Mouse (Mus musculus): ENCODE data around the gene Tmtc4. TPM values are rescaled to one million over a fixed set of nuclear protein-coding genes. Genes with fewer than 3 reads are reported as not detected.

The Tmtc4 gene
- polyA plus RNA-seq, 1 experiment from 2014 or later: 32.4 TPM

DNA sequence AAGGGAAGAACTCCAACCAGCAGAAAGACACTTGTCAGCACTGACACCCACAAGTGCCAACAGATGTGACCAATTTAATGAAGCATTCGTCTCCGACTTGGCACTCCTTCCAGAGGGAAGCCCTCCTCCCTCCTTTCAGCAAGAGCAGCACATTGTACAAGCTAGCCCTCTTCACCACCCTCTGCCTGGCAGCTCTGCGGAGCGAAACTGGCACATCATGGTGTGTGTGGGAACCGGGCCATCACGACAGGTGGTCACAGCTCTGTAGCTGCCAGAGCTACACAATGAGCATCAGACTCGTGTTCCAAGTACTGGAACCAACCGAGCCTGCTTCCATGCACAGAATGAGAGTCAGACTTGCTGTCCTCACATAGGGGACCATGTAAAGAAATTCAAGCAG, 25.9 kb downstream of the Tmtc4 start:
- WGBS: 58% methylated on average over 8 of the region's 8 CpGs
- peak; percentile 99 for ATAC-seq

DNA sequence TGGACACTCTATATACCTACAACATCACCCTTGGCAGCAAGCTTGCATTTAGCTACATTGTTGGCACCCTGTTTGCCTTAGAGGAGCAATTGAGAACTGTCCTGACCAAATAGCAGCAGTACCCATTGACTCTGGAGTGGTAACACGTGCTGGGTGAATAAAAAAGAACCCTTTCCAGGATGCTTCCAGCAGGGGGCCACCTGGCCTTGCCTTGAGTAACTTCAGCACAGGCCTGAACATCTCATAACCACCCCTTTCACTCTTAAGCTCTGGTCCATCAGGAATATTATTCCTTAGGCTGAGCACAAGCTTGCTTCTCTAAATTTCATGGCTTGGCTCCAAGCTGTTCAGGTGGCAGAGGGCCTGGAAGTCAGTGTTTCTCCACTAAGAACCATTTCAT, 30.5 kb downstream of the Tmtc4 start:
- Histone ChIP-seq H3K9me3 (replicated peaks) (no peaks in the 10 kb centered on the region), H3K27me3 (no peaks in the 10 kb centered on the region), H3K9ac (no peak overlapping the region), H3K4me1 (peaks cover 13% of the 10 kb centered on the region), H3K27ac (no peak overlapping the region), H3K4me2 (no peak overlapping the region), H3K4me3 (no peak overlapping the region), H3K36me3 (ENCODE audit: poor library complexity, severe bottlenecking) (0 out of 2 replicates have a peak, but pooled peaks cover 3% of the 10 kb centered on the region)
- WGBS: 27% methylated on average over 1 of the region's 1 CpGs
- peak; percentile 41 for ATAC-seq

More for the DNA sequence above, 25.9 kb downstream of the Tmtc4 start:
- no peaks in the 10 kb centered on the region for H3K9me3 ChIP-seq (replicated peaks)
- H3K4me2 ChIP-seq: no peak overlapping the region
- H3K4me1 ChIP-seq: peaks cover 22% of the 10 kb centered on the region
- no peak overlapping the region for H3K9ac ChIP-seq
- H3K27ac ChIP-seq: no peak overlapping the region
- H3K4me3 ChIP-seq: no peak overlapping the region
- peaks cover 17% of the 10 kb centered on the region for H3K36me3 ChIP-seq (ENCODE audit: poor library complexity, severe bottlenecking)
- H3K27me3 ChIP-seq: no peaks in the 10 kb centered on the region

DNA sequence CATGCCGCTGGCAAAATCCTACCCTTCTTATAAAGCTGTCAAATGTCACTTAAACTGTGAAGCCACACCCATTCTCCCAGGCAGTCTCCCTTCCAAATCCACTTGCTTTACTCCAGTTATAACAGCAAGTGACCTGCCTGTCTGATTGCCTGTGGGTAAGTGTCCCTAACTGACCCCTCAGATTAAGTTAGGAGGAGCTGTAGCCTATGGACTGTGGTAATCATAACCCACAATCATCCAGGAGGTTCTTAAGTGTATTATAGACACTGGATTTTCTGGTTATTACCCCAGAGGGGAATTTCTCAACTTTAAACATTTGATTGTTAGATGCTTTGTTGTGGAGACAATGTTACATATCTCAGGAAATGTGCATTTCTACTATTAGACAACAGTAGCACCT, 31.3 kb downstream of the Tmtc4 start:
- no peak overlapping the region for H3K27ac ChIP-seq
- 88% methylated on average over 1 of the region's 1 CpGs for WGBS
- ATAC-seq: no peak
- no peaks in the 10 kb centered on the region for H3K9me3 ChIP-seq (replicated peaks)
- H3K4me2 ChIP-seq: no peak overlapping the region
- H3K27me3 ChIP-seq: no peaks in the 10 kb centered on the region
- no peak overlapping the region for H3K4me3 ChIP-seq
- H3K36me3 ChIP-seq (ENCODE audit: poor library complexity, severe bottlenecking): peaks cover 9% of the 10 kb centered on the region; the same call in 1 of the 2 replicates
- H3K4me1 ChIP-seq: peaks cover 6% of the 10 kb centered on the region
- no peak overlapping the region for H3K9ac ChIP-seq

DNA sequence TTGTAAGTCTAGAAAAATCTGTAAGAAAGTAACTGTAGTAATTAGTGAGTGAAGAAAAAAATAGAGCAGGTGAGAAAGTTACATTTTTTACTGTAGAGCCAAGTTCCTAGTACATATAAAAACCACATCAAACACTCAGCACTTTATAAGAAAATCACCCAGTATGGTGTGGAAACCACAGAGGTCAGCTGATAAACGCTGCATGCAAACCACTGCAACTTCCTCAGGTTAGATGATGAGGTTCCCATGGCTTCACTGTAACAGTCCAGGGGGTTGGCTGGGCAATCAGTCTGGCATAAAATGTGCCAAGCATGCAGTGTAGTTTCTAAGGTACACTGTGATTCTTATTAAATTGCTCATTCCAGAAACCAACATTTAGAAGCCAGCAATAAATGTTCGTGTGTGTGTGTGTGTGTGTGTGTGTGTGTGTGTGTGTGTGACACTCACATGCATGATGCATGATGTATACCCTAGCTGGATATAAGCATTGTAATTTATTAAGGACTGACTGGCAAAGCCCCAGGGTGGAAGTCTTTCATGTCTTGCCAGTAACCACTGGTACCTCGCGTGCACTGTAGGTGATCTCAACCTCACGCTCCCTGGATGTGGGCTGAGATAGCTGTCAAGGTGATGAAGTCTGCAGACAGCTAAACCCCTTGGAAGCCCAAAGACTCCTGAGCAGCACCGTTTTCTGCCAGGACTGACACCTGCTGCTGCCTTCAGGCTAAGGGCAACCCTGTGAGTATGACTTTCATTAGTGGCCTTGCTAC, 32.0 kb downstream of the Tmtc4 start:
- ATAC-seq: no peak
- 74% methylated on average over 6 of the region's 6 CpGs for WGBS
- Histone ChIP-seq H3K9me3 (replicated peaks) (no peaks in the 10 kb centered on the region), H3K27ac (no peak overlapping the region), H3K4me2 (no peak overlapping the region), H3K36me3 (ENCODE audit: poor library complexity, severe bottlenecking) (peaks cover 16% of the 10 kb centered on the region; the same call in 1 of the 2 replicates), H3K9ac (no peak overlapping the region), H3K4me3 (no peak overlapping the region), H3K4me1 (peaks cover 5% of the 10 kb centered on the region), H3K27me3 (no peaks in the 10 kb centered on the region)

DNA sequence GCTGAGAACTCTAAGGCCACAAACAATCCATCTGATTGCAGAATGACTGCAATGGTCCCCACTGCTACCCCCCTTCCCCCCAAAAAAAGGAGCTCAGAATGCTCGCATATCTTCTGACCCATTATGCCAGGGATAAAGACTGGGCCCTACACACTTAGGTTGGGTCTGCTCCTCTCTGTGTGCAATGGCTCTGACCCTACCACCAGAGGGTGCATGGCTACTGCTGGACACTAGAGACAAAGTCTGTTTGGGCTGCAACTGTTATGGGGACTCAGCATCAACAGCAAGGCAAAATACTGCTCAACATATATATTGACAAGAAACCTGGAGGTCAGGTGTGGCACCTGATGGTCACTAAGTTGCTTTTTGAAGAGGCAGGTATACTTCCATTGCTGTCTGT, 32.9 kb downstream of the Tmtc4 start:
- peaks cover 3% of the 10 kb centered on the region; the same call in 1 of the 2 replicates for H3K27me3 ChIP-seq
- peaks cover 19% of the 10 kb centered on the region for H3K36me3 ChIP-seq (ENCODE audit: poor library complexity, severe bottlenecking)
- ATAC-seq: no peak
- no peak overlapping the region for H3K4me3 ChIP-seq
- H3K4me2 ChIP-seq: no peak overlapping the region
- WGBS: 92% methylated on average over 1 of the region's 1 CpGs
- H3K4me1 ChIP-seq: peaks cover 5% of the 10 kb centered on the region
- H3K9ac ChIP-seq: no peak overlapping the region
- H3K9me3 ChIP-seq (replicated peaks): no peaks in the 10 kb centered on the region
- no peak overlapping the region for H3K27ac ChIP-seq

DNA sequence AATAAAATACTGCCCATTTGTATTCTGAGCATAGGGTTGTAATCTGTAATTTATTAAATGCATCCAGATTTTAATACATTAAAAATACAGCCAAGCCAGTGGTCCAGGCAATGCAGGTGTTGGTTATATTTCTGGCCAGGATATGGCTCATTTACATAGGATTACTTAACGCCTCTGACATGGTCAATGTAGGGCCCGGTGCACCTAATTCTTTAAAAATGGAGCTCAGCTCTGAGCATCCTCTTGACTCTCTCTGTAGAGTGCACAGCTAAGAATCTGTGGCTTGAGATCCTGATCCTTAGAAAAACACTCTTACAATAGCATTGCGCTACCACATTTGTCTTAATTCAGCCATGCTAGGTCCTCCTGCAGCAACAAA, 40.4 kb downstream of the Tmtc4 start:
- 29% methylated on average over 3 of the region's 3 CpGs for WGBS
- peak; percentile 57 for ATAC-seq

DNA sequence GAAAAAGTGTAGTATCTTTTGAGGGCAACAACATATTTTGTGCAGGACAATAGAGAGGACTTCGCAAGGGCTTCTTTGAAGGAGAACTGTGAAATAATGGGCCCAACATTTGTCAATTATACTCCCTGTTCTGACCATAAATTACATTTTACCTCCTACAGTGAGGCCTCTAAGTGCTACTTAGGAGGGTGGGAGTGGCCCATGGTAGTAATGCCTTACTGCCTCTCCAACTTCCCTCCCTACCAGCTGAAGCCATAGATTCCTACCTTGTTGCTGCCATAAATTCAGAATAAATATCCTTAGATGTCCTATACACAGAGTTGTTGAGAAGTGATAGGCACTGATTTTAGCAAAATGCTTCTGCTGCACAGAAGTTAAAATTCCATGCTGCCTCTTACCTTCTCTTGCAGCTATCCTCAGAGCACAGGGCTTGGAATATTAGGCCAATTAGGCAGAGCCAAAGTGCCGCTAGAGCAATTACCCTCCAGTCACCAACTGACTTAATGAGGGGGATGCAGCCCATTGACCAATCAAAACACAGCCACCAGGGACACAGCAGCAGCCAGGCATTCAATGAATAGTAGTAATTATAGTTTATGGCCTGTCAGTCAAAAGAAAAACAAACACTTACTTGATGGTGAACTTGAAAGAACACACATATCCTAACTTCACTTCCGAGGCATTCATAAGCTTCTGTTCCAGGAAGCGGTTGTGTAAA, 40.9 kb downstream of the Tmtc4 start:
- peaks cover 61% of the 10 kb centered on the region for H3K36me3 ChIP-seq (ENCODE audit: poor library complexity, severe bottlenecking)
- peak overlapping the region; percentile 14; the same call in 1 of the 2 replicates for H3K4me2 ChIP-seq
- peak; percentile 96 for ATAC-seq

More for the DNA sequence above, 40.4 kb downstream of the Tmtc4 start:
- Histone ChIP-seq H3K4me2 (no peak overlapping the region), H3K27me3 (peaks cover 12% of the 10 kb centered on the region), H3K9me3 (replicated peaks) (no peaks in the 10 kb centered on the region), H3K36me3 (ENCODE audit: poor library complexity, severe bottlenecking) (peaks cover 61% of the 10 kb centered on the region), H3K9ac (no peak overlapping the region), H3K27ac (no peak overlapping the region), H3K4me3 (no peak overlapping the region), H3K4me1 (peaks cover 20% of the 10 kb centered on the region)

DNA sequence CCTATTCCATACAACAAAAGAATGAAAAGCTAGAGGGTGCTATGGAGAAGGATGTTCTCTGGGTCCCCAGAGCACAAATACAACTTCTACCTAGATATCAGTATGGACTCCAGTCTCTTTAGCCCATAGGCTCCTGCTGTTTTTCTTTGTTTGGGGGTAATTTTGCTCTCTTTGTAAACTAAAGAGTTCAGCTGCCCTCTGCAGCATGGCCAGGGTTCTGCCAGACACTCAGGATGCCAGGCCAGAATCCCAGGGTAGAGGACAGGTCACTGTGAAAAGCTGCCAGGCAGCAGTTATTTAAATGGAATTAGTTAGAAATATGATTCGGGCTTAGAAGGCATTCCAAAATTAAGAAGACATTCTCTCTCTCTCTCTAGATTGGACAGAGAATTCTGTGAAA, 47.4 kb downstream of the Tmtc4 start:
- no peak overlapping the region for H3K4me3 ChIP-seq
- 73% methylated on average over 1 of the region's 1 CpGs for WGBS
- H3K27me3 ChIP-seq: peaks cover 4% of the 10 kb centered on the region
- no peak overlapping the region for H3K27ac ChIP-seq
- 0 out of 2 replicates have a peak, but pooled peaks cover under 1% of the 10 kb centered on the region for H3K4me1 ChIP-seq
- no peak for ATAC-seq
- no peak overlapping the region for H3K4me2 ChIP-seq
- H3K9me3 ChIP-seq (replicated peaks): no peaks in the 10 kb centered on the region
- H3K36me3 ChIP-seq (ENCODE audit: poor library complexity, severe bottlenecking): peaks cover 40% of the 10 kb centered on the region
- H3K9ac ChIP-seq: no peak overlapping the region

More for the DNA sequence above, 40.9 kb downstream of the Tmtc4 start:
- Histone ChIP-seq H3K27ac (peak overlapping the region; percentile 10; the same call in 1 of the 2 replicates), H3K4me3 (no peak overlapping the region), H3K27me3 (peaks cover 12% of the 10 kb centered on the region), H3K9me3 (replicated peaks) (no peaks in the 10 kb centered on the region), H3K4me1 (peaks cover 20% of the 10 kb centered on the region), H3K9ac (no peak overlapping the region)
- WGBS: 14% methylated on average over 4 of the region's 4 CpGs

DNA sequence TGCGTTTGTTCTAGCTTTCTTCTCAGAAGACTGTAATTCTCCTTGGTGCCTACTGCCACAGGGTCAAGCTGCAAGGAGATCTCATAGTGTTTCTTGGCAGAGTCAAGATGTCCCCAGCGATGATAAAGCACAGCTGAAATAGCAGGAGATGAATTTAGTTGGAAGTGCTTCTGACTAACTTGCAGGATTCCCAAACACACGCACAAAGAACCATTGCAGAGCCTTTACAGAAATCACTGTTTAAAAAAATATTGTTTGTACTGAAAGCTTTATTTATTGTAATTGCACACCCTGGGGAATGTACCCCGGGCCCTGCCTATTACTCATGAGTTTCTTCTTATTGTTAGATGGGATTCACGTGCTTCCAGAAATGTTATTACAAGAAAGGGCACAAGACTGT, 63.8 kb downstream of the Tmtc4 start:
- Histone ChIP-seq H3K36me3 (ENCODE audit: poor library complexity, severe bottlenecking) (0 out of 2 replicates have a peak, but pooled peaks cover 19% of the 10 kb centered on the region), H3K4me3 (no peak overlapping the region), H3K27ac (no peak overlapping the region), H3K9me3 (replicated peaks) (no peaks in the 10 kb centered on the region), H3K9ac (no peak overlapping the region), H3K4me1 (no peaks in the 10 kb centered on the region), H3K27me3 (no peaks in the 10 kb centered on the region), H3K4me2 (no peak overlapping the region)
- 85% methylated on average over 5 of the region's 5 CpGs for WGBS
- ATAC-seq: no peak

DNA sequence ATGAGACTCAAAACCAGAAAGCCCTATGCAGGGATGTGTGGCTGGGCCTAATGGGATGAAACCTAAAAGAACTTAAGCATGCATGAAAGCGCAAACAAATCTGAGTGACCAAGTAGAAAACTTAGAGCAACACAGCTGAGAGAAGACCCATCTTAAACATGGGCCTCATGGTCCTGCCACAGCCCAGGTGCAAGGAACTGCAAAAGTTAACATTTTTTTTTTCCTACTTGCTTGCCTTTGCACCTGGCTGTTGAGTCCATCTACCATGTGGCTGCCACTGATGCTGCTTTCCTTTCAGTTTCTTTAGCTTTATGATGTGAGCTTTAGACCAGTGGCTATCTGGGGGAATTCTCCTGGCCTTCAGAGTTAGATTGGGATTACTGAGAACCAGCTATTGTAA, 66.2 kb downstream of the Tmtc4 start:
- no peaks in the 10 kb centered on the region for H3K9me3 ChIP-seq (replicated peaks)

DNA sequence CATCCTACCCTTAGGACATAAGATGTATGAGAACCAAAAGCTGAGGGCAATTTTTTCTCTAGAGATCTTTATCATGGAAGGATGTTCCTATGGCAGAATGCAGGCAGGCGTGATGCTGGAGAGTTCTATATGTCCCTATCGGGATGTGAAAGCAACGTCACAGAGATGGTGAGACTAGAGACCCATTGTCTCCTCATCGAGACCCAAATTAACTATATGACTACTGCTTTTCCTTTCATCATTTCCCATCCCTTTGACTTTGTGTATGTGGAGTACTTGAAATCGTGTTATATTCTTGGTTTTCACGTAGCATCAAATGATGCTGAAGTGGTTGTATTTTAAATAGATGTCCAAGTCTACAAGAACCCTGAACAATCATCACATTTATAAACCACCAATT, 70.2 kb downstream of the Tmtc4 start, which contains the start of gene Ggact:
TSS of gene Ggact (minus strand) at position 101 of the 400 bp plus-strand sequence.
- 73% methylated on average over 6 of the region's 6 CpGs for WGBS
- ATAC-seq: no peak
- Histone ChIP-seq H3K4me2 (peak within 1 kb of the TSS; percentile 97), H3K4me1 (peaks cover 11% of the 10 kb centered on the region; the same call in 1 of the 2 replicates), H3K27ac (no peak within 1 kb of the TSS), H3K36me3 (ENCODE audit: poor library complexity, severe bottlenecking) (no peaks in the 10 kb centered on the region), H3K9me3 (replicated peaks) (peaks cover 1% of the 10 kb centered on the region), H3K4me3 (peak within 1 kb of the TSS; percentile 61), H3K9ac (peak within 1 kb of the TSS; percentile 71), H3K27me3 (peaks cover 17% of the 10 kb centered on the region)

More for the DNA sequence above, 66.2 kb downstream of the Tmtc4 start:
- no peak overlapping the region for H3K4me3 ChIP-seq
- 0 out of 2 replicates have a peak, but pooled peaks cover 13% of the 10 kb centered on the region for H3K36me3 ChIP-seq (ENCODE audit: poor library complexity, severe bottlenecking)
- 94% methylated on average over 1 of the region's 1 CpGs for WGBS
- no peak for ATAC-seq
- H3K4me1 ChIP-seq: peaks cover 7% of the 10 kb centered on the region; the same call in 1 of the 2 replicates
- peaks cover 12% of the 10 kb centered on the region for H3K27me3 ChIP-seq
- H3K9ac ChIP-seq: no peak overlapping the region
- H3K27ac ChIP-seq: no peak overlapping the region
- H3K4me2 ChIP-seq: no peak overlapping the region
